Mouse (Mus musculus) kidney, adult 2 months (tissue): ENCODE results near the gene Pus3.

ENCODE experiments used
- CTCF ChIP-seq: fragments of 200-500 bp; conservative IDR thresholded peaks from 2 replicates; pipeline ENCODE4 v1.5.1; 2011; ENCODE audit warnings: low read depth, mild to moderate bottlenecking, control low read depth, low read length, moderate library complexity, mixed read lengths; ENCODE audit not compliant: insufficient read depth, insufficient read length
- POLR2A ChIP-seq: fragments of 200-500 bp; IDR thresholded peaks from one replicate; pipeline ENCODE4 v1.6.1; 2011; ENCODE audit warnings: low read depth, low read length, control low read depth

- peak; percentile 73 for TF ChIP-seq CTCF
- no peak for TF ChIP-seq POLR2A
Observed at GRCm38 (mm10) chr9:35535110-35535509, 23.3 kb upstream of the Pus3 start.
